Mouse (Mus musculus) adrenal gland (tissue): ENCODE measurements around the gene Irs3.

ENCODE experiments used
- intact Hi-C: fragments of 180-260 bp; cut with DNase I; formaldehyde crosslinking; loops from one replicate; pipeline ENCODE4 v1.15.1; 2025
- long read RNA-seq, 2 experiments: library from polyadenylated mRNA; unstranded; transcript quantifications; one replicate each; pipeline ENCODE4 v2.0.0; 2020; ENCODE audit warnings: borderline replicate concordance in 1 of 2; ENCODE audit not compliant: insufficient replicate concordance in 1 of 2

Gene Irs3
- long read RNA-seq, experiment 1: 0 reads
- long read RNA-seq, experiment 2, partial matches to known transcripts: 0 of 1 reads
- long read RNA-seq, experiment 2, other reads (novel, unspliced or antisense): 1 of 1 reads

DNA sequence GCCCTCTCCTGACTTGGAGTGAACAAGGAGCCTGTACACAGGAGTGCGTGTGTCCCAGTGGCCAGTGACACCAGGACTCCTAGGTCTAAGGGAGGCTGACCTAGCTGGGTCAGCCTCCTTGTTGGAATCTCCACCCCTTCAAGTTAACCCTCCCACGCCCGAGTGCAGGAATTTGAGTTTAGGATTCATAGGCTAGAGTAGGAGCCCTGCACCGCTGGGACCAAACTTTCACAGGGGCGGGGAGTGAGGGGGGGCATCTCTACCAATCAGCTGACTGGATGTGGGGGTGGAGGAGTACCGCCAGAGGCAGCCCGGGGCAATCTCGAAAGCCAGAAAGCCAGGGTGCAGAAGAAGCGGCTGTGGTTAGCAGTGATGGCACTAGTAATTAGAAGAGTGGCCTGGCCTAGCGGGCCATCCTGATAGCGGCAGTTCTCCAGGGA is at the start of gene Irs3:
Gene Irs3 (minus strand): TSS at position 63 of the 440 bp plus-strand sequence.
- intact Hi-C loops: no loop called here

DNA sequence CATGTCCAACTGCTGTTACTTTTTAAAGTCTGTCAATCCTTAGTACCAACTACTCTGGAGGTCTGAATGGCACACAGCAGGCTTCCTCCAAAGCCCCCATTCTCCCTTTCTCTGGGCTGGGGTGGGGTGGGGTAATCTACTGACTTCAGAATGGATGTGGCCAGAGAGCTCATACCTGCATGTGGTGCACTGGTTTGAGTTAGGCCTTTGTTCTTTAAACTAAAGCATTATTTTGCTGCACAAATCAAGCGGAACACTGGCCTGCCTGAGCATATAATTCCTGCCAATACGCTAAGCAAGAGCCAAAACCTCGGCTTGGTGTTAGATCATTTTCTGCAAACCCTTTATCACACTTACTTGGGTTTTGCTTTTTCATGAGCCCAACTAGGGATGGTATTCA is 49.3 kb upstream of the Irs3 start:
- intact Hi-C loops: no loop called here

DNA sequence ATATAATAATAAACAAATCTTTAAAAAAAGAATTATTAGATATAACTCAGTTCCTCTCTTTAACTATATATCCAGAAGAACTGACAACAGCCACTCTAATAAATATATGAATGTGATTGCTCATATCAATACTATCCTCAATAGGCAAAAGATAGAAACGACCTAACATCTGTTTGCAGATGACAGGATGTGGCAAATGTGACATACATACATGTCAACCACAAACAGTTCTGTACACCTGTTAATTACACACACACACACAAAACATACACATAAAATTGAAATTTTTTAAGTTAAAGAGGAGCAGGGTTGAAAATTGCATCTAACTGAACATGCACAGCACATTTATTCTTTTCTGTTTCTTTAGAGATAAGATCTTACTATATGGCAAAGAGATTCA is 46.4 kb upstream of the Irs3 start:
- intact Hi-C loops: no loop called here

DNA sequence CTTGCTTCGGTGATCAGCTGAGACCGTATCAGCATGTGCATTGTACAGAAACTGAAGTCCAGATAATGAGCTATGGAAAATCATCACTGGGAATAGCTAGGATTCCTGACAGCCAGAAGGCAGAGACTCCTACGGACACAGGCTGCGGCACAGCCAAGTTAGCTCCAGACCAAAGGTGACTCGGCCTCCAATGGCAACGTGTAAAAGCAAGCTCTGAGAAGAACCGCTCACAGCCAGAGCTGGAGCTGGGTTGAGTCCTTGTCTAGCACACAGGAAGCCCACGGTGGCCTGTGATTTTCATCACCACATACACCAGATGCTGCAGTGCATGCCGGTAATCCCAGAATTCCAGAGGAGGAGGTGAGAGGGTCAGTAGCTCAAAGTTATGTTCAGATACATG is 45.0 kb upstream of the Irs3 start:
- intact Hi-C loops: no loop called here

DNA sequence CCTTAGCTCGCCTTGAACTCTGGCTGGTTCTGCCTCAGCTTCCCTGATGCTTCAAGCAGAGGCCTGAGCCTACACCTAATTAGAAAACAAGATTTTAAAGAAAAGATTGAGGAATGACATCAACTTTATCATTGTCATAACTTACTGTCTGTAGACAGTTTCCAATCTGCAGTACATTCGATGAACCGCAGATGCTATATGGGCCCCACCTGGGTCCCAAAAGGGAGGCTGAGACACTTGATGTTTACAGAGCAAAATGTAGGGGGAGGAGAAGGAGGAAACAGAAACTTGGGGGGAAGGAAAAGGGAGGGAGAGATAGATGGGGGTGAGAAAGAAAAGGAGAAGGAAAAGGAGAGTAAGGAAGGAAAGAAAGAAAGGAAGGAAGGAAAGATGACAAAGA is 44.5 kb upstream of the Irs3 start:
- intact Hi-C loops: loop anchor here (5.0 kb wide), 1 partner anchor 57 kb away; the partner anchor contains the start of gene Tsc22d4

DNA sequence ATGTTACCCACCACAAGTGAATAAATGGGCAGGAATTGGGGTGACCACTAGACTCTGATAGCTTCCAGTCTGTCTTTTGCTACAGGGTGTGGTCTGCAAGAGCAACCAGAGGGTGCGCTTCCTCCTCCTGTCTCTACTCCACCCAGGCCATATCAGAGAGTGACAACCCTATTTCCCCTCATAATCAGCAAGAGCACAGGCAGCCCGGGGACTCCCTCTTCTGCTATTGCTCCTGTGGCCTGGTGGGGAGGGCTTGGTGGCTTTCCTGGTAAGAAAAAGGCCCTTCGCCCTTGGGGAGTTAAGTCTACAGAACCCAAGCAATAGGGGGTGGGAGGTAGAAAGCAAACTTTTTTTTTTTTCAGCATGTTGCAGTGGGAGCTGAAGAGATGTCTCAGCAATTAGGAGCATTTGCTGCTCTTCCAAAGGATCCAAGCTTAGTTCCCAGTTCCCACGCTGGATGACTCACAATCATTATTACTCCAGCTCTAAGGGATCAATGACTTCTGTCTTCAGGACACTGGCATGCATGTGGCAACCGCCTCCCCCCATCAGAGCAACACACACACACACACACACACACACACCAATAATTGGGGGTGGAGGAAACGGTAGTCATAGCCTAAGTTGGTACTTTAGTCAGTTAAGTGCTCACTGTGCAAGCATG is 40.7 kb upstream of the Irs3 start:
- intact Hi-C loops: loop anchor here (5.0 kb wide), 1 partner anchor 61 kb away; the partner anchor contains the start of gene Tsc22d4

DNA sequence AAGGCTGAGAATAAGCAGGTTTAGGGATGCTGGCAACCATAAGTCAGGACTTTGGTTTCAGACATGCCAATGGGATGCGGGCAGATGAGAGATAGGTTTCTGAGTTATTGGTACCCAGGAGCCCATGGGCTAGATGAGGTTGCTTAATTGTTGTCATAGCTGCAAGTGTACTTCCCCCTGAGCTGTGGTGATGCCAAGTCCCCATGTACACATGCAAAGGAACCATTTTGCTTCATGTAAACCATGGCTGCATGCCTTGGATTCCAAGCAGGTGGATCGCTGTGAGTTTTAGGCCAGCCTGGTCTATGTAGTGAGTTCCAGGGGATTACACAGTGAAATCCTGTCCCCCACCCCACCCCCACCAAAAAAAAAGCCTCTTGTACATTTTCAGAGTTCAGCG is 40.1 kb upstream of the Irs3 start:
- intact Hi-C loops: loop anchor here (5.0 kb wide), 1 partner anchor 62 kb away; the partner anchor contains the start of gene Tsc22d4

DNA sequence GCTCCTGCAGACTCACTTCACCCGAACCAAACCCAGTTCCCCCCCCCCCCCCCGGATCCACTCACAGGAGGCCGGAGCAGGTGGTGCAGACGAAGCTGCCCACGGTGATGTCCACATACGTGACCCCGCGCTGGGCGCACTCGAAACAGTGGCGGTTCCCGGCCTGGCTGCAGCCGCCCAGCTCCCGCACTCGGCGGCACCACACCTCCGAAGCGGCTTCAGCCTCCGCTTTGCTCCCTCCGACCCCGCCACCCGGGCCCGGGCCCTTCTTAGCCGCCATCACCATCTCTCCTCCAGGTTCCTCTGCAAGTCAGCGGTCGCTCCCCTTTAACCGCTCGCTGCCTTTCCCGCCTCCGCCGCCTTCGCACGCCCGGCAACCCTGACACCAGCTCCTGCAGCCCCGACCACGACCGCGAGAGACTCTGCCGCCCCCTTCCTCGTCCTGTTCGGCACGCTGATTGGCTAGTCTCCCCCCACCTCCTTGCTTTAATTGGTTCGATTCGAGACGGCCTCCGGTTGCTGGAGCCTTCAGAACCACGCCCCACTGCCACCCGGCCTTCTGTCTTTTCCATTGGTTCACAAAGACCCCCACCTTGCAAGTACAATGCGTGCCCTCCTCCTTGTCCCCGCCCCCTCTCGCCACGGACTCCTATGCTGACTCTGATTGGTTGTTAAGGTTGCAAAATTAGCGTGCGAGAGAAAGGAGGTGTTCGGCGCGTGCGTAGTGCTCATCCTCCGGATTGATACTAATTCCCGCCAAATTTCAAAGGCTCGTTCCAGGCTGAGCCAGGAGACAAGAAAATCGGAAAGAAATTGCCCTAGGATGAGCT is 39.0 kb upstream of the Irs3 start, which contains the start of gene Agfg2:
Gene Agfg2 (minus strand): TSS at position 433 of the 830 bp plus-strand sequence.
- intact Hi-C loops: loop anchor here (5.0 kb wide), 1 partner anchor 63 kb away; the partner anchor contains the start of gene Tsc22d4

DNA sequence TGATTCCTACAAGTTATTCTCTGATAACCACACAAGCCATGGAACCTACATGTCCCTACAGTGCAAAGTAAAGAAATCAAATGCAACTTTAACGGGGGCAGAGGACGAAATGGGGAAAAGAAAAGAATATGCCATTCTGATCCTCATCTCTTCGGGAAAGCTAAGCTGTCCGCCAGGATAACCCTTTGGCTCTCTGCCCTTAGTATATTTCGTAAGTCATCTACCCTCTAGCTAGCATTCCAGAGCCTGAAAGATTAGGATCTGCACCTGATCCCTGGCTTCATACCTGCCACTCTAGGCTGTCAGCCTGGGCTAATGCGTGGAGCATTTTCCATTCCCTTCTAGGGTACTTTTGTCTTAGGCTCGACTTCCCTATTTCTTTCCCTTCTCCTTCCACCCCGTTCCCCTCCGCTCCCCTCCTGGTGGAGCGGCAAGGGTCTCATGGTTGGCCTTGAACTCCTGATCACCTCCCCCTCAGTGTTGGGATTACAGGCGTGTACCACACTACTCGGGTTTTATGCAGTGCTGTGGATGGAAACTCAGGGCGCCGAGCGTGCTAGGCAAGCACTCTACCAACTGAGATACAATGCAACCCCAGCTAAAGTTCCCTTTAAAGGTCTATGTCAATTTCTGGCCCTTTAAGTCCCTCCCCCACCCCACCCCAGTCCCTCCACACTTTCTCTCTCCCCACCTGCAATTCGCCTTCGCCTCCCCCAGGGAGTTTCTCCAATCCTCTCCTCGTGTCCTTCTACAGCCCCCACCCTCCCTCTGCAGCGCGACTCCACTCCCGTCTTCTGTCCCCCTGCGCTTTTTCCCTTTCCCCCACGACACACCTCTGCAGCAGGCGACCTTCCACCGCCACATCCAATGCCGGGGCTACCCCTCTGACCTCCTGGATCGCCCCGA is 38.1 kb upstream of the Irs3 start:
- intact Hi-C loops: no loop called here

DNA sequence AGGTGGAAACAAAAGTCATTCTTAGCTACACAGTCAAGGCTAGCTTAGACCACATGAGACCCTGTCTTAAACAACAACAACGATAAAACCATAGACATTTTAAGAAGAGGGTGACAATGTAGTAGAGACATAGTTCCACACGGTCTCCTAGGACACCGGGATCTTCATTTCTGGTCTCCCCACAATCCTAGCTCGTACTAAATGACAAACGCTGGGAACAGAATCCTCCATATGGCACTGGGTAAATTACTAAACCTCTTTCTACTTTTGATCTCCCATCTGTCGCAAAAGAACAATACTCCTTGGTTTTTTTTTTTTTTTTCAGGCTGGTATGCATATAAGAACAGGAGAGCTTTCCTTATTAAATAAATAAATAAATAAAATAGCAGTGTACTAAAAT is 37.0 kb upstream of the Irs3 start:
- intact Hi-C loops: no loop called here

DNA sequence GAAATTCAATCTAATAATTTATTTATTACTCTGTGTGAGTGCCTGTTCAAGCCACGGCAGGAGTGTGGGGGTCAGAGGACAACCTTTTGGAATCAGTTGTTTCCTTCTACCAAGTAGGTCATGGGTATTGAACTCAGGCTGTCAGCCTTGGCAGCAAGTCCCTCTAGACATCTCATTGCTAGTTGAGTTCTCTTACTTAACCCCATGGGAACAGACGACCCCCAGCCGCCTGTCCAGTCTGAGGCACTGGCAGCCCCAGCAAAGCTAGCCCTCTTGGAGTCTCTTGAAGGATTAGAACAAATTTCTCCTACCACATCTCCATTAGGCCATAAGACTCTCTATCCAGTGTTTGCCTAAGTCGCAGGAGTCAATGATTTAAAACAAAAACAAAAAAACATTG is 34.2 kb upstream of the Irs3 start:
- intact Hi-C loops: no loop called here

DNA sequence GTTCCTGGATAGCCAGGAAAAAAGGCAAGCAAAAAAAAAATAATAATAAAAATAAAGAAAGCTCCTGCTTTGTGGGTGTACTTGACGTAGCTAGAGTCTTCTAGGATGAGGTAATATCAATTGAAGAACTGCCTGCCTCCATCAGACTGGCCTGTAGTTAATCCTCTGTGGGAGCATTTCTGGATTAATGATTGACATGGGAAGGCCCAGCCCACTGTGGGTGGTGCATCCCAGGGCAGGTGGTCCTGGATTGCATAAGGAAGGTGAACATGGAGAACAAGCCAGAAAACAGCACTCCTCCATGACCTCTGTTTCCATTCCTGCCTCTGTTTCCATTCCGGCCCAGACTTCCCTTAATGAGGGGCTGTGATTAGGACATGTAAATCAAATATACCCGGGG is 33.2 kb upstream of the Irs3 start:
- intact Hi-C loops: no loop called here

DNA sequence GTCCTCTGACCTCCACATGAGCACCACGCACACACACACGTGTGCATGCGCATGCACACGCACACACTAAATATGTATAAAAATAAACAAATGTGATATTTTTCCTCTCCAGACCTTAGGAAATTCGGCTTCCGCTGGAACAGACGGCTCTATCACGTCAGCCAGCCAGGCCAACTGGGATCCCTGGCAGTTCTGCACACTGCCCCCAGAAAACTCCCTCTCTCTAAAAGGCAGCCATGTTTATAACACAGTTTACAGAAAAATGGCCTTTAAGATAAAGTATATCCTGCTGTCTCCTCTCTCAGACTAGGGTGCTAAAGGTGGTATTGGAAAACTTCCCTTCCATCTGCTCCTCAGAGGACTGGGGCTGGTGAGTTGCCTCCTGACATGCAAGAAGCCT is 32.3 kb upstream of the Irs3 start:
- intact Hi-C loops: no loop called here

DNA sequence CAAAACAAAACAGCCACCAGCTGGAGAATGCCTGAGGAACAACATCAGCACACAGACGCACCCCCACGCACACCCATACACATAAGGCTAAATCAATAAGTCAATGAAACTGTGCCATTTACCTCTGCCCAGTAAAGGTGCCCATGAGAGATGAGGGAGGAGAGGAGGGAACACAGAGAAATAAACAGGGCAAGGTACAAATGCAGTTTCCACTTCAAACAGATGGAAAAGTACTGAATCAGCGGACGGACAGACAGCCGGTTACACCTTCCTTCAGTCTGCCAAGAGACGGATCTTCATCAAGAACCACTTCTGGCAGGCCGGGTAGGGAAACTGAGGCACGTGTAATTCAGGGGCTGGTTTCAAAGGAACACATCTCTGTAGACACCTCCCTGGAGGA is 29.3 kb upstream of the Irs3 start:
- intact Hi-C loops: loop anchor here (5.0 kb wide), 1 partner anchor 43 kb away; no protein-coding TSS in a partner anchor

DNA sequence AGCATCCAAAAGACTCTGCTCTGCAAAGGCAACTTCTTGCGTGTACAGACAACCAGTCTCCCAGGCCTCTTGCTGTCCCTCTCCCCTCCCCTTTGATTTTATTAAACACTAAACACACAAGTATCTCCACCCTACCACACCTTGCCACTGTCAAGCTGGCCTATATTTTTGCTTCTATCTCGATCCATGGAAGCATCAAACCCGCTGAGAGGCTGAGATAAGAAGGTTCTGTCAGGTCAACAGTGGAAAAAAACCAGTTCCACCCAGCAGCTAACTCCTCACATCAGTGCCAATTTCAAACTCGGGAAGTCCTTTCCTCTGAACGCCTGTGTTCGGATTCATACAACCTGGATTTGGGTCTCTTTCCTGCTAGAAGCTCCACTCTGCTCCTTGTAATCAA is 27.5 kb upstream of the Irs3 start:
- intact Hi-C loops: loop anchor here (5.0 kb wide), 1 partner anchor 44 kb away; no protein-coding TSS in a partner anchor

DNA sequence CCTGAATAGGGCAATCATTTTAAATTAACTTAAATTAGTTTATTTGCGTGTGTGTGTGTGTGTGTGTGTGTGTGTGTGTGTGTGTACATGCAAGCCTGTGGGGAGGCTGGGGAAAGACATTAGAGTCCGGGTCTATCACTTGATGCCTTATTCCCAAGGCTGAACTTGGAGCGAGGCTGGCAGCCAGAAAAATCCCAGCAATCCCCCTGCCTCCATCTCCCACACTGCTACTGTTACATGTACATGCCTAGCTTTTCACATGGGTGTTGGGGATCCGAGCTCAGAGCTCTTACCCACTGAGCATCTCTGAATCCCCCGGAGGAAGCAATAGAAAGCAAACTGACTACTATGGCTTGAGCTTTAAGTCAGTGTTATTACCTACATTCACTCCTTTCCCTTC is 26.8 kb upstream of the Irs3 start:
- intact Hi-C loops: loop anchor here (5.0 kb wide), 1 partner anchor 45 kb away; no protein-coding TSS in a partner anchor

DNA sequence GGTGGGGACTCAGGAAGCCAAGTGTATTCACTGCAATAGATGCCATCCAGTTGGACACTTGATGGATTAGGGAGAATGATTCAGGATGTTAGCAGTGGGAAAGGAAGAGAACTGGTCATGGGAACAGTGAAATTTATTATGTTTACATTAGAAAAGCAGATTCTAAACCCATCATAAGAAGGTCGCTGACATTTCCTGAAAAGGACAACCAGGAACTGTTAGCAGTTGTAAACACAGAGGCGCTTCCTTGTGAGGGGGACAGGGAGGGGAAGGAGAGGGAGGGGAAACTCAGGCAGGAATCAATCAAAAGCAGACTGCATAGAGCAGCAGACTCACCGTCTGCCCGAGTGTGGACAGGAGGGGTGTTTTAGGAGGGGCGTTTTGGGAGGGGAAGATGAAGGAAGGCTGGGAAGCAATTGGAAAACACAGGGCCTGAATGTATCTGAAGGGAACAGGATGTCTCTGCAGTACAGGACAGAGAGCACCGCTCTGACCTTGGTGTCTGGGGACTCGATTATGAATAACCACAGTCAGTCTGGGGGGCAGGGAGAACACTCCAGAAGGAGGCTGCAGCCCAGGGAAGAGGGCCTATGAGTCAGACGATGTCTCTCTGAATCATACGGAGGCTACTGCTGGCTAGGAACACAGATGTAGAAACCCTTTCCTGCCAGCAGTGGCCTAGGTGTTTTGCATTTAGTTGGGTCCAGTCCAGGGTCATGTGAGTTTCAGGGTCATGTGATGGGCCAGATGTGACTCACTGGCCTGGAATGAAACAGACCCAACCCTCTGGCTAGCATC is 26.1 kb upstream of the Irs3 start:
- intact Hi-C loops: loop anchor here (5.0 kb wide), 1 partner anchor 46 kb away; no protein-coding TSS in a partner anchor

DNA sequence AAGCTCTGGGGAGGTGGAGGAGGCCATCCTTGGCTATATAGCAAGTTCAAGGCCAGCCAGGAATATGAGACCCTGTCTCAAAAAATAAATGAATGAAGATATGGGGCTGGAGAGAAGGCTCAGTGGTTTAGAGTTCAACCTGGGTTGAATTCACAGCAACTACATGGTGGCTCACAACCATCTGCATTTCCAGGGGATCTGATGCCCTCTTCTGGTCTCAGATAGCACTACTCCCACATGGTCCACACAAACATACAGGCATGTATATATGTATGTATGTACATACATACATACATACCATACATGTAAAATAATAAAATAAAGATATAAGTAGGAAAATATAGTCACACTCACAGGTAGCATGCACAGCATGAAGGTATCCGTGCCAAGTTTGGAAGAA is 24.7 kb upstream of the Irs3 start:
- intact Hi-C loops: loop anchor here (5.0 kb wide), 1 partner anchor 47 kb away; no protein-coding TSS in a partner anchor

DNA sequence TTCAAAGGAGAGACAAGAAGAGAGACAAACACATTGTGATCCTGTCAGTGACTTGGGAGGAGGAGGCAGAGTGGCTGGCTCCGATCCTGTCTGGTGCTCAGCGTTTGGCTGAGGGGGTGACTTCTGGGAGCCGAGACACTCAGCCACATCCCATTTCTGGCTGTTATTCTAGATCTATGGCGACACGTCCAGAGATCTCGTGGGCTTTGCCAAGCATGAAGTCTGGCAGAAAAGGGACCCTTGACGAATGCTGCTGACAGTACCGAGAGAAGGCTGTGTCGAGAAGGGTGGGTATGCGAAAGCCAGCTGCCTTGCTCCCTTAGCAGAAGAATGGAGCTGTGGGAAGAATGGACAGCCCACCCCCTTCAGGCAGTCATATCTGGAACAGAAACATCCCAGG is 23.5 kb upstream of the Irs3 start:
- intact Hi-C loops: no loop called here

DNA sequence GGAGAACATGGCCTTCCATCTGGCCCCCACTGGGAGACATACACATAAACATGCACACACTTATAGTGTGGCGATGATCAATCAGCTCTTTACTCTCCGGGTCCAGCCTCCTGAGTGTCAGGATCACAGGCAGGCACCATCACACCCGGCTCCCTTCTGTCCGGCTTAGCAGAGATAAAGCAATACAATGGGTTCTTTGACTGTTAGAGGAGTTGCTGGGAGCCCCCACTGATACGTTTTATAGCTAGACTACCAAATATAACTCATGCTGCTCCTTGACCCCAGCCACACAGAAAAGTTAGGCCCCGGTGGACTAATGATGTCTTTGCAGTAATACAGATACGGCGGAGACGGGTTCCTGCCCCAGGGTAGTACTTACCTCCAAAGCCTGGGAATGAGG is 17.5 kb upstream of the Irs3 start:
- intact Hi-C loops: no loop called here
